In genomic region chr17:79509281-79509680, GRCm38 (mm10) we compare ENCODE assay signal across 13 mouse cellular contexts.
DNase-seq lines count a peak whose midpoint lies in the region; ATAC-seq and TF ChIP-seq lines count a peak whose summit lies in the region.
"Had no signal": no experiment of that assay in that cellular context is flagged by ENCODE, and none has a peak within 500 bp of the region (broad histone marks: within the 10 kb centered on the region; RNA-seq: fewer than 3 reads in every experiment).

No protein-coding gene starts in this region.

- TF ChIP-seq CTCF in thymus, adult 2 months (IDR thresholded peaks at IDR 0.05; ENCODE audit: borderline replicate concordance, control insufficient read depth, extremely low read depth, insufficient read depth, low read length, poor library complexity), result no peak

- H3K9me3 ChIP-seq in embryonic facial prominence, embryonic 13.5 days, result no peaks in the 10 kb centered on the region
- no peaks in the 10 kb centered on the region for H3K9me3 ChIP-seq in embryonic facial prominence, embryonic 10.5 days
- no peaks in the 10 kb centered on the region for H3K9me3 ChIP-seq in kidney, embryonic 15.5 days (replicated peaks)
- H3K9me3 ChIP-seq: limb, embryonic 12.5 days; neural tube, embryonic 12.5 days had no signal

- H3K27me3 ChIP-seq in embryonic facial prominence, embryonic 13.5 days, result no peaks in the 10 kb centered on the region; the same call in 1 of the 2 replicates
- H3K27me3 ChIP-seq in embryonic facial prominence, embryonic 10.5 days (replicated peaks; ENCODE audit: low read depth, poor library complexity, severe bottlenecking), result no peaks in the 10 kb centered on the region
- no peaks in the 10 kb centered on the region for H3K27me3 ChIP-seq in kidney, embryonic 15.5 days
- H3K27me3 ChIP-seq in thymus, adult 2 months (ENCODE audit: control insufficient read depth, insufficient read depth, low read length), result no peaks in the 10 kb centered on the region
- H3K27me3 ChIP-seq: limb, embryonic 12.5 days; neural tube, embryonic 12.5 days had no signal

- no peak for TF ChIP-seq POLR2A in thymus, adult 2 months (IDR thresholded peaks at IDR 0.05; ENCODE audit: control insufficient read depth, extremely low read depth, insufficient read depth, low read length, poor library complexity)

- H3K4me2 ChIP-seq in embryonic facial prominence, embryonic 13.5 days, result 0 out of 2 replicates have a peak overlapping the region, but pooled peaks have one; percentile 1
- H3K4me2 ChIP-seq in kidney, embryonic 15.5 days, result no peak overlapping the region
- H3K4me2 ChIP-seq: limb, embryonic 12.5 days; neural tube, embryonic 12.5 days had no signal

- H3K4me1 ChIP-seq in embryonic facial prominence, embryonic 13.5 days, result peaks cover 23% of the 10 kb centered on the region
- peaks cover 7% of the 10 kb centered on the region; the same call in 1 of the 2 replicates for H3K4me1 ChIP-seq in embryonic facial prominence, embryonic 10.5 days
- H3K4me1 ChIP-seq in kidney, embryonic 15.5 days, result peaks cover 11% of the 10 kb centered on the region; the same call in 1 of the 2 replicates
- no peaks in the 10 kb centered on the region for H3K4me1 ChIP-seq in thymus, adult 2 months (replicated peaks; ENCODE audit: control insufficient read depth, insufficient read depth, low read length)
- H3K4me1 ChIP-seq: neural tube, embryonic 12.5 days had no signal

- WGBS in embryonic facial prominence, embryonic 13.5 days, result 43% methylated on average over 8 of the region's 8 CpGs
- 89% methylated on average over 8 of the region's 8 CpGs for WGBS in embryonic facial prominence, embryonic 10.5 days
- 66% methylated on average over 8 of the region's 8 CpGs for WGBS in kidney, embryonic 15.5 days
- 89% methylated on average over 8 of the region's 8 CpGs for WGBS in thymus, adult 2 months

- no peak overlapping the region for H3K9ac ChIP-seq in embryonic facial prominence, embryonic 13.5 days
- no peak overlapping the region for H3K9ac ChIP-seq in kidney, embryonic 15.5 days
- H3K9ac ChIP-seq: limb, embryonic 12.5 days; neural tube, embryonic 12.5 days had no signal

- no peaks in the 10 kb centered on the region for H3K36me3 ChIP-seq in embryonic facial prominence, embryonic 13.5 days
- H3K36me3 ChIP-seq in embryonic facial prominence, embryonic 10.5 days (replicated peaks), result no peaks in the 10 kb centered on the region
- no peaks in the 10 kb centered on the region for H3K36me3 ChIP-seq in kidney, embryonic 15.5 days
- H3K36me3 ChIP-seq in thymus, adult 2 months (ENCODE audit: control insufficient read depth, insufficient read depth, low read length), result no peaks in the 10 kb centered on the region
- H3K36me3 ChIP-seq: limb, embryonic 12.5 days; neural tube, embryonic 12.5 days had no signal

- no peak for DNase-seq in embryonic facial prominence, embryonic 10.5 days (ENCODE audit: low spot score)
- peak; percentile 15 for DNase-seq in kidney, adult 9 months
- peak; percentile 45 for DNase-seq in kidney, postnatal 10 days
- peak; percentile 28 for DNase-seq in skeletal muscle tissue, adult 2 months (ENCODE audit: low read depth, low spot score)
- no peak for DNase-seq in thymus, adult 2 months
- DNase-seq: adrenal gland, postnatal 14 days had no signal

- no peak overlapping the region for H3K4me3 ChIP-seq in embryonic facial prominence, embryonic 13.5 days
- no peak overlapping the region for H3K4me3 ChIP-seq in embryonic facial prominence, embryonic 10.5 days
- H3K4me3 ChIP-seq in kidney, embryonic 15.5 days (replicated peaks), result no peak overlapping the region
- H3K4me3 ChIP-seq in thymus, adult 2 months (ENCODE audit: control insufficient read depth, insufficient read depth, low read length), result no peak overlapping the region
- H3K4me3 ChIP-seq: limb, embryonic 12.5 days; neural tube, embryonic 12.5 days had no signal

- H3K27ac ChIP-seq in embryonic facial prominence, embryonic 13.5 days, result 0 out of 2 replicates have a peak overlapping the region, but pooled peaks have one; percentile 23
- H3K27ac ChIP-seq in embryonic facial prominence, embryonic 10.5 days (replicated peaks), result no peak overlapping the region
- H3K27ac ChIP-seq in kidney, embryonic 15.5 days, result no peak overlapping the region
- no peak overlapping the region for H3K27ac ChIP-seq in thymus, adult 2 months (ENCODE audit: control insufficient read depth, insufficient read depth, low read length)
- H3K27ac ChIP-seq: limb, embryonic 12.5 days; neural tube, embryonic 12.5 days had no signal

- no peak for ATAC-seq in embryonic facial prominence, embryonic 13.5 days (ENCODE audit: insufficient number of reproducible peaks, insufficient read depth, low FRiP score, low TSS enrichment, low read depth)
- no peak for ATAC-seq in kidney, embryonic 15.5 days (replicated peaks; ENCODE audit: low FRiP score)
- ATAC-seq in megakaryocyte-erythroid progenitor cell, adult 5-6 weeks (replicated peaks; ENCODE audit: low FRiP score, low TSS enrichment, poor library complexity, severe bottlenecking), result no peak
- ATAC-seq: intestine, embryonic 16.5 days; midbrain, embryonic 16.5 days had no signal

Comparison
In these comparisons a context has a peak if more than half of its experiments do, and no peak if none do; other contexts are left out.
1. DNase-seq: peak in kidney, adult 9 months (single experiment), kidney, postnatal 10 days (single experiment) and skeletal muscle tissue, adult 2 months (single experiment); none in embryonic facial prominence, embryonic 10.5 days (single experiment) and thymus, adult 2 months (single experiment).